Mouse (Mus musculus) inflammation-experienced regulatory T-cells, adult 6 months (primary cell): ENCODE results near the gene Mid1. TPM values are rescaled to one million over a fixed set of nuclear protein-coding genes. Genes with fewer than 3 reads are reported as not detected.
"Not testable (repeated sequence)": the region's sequence is repeated elsewhere in the genome, so short reads cannot be mapped to it uniquely, and the experiment has no call there.

Experiments used
- ATAC-seq: one replicate; pipeline ENCODE4 v1.8.0; 2017
- polyA plus RNA-seq, 3 experiments: library from polyadenylated mRNA; unstranded; fragments of 100-300 nt; shearing (Covaris generic); gene quantifications; one replicate each; pipeline ENCODE4 v1.2.1; 2017

Gene Mid1
- polyA plus RNA-seq, 3 experiments from 2014 or later, result 0.80 to 3.3 (median 1.5) TPM

DNA sequence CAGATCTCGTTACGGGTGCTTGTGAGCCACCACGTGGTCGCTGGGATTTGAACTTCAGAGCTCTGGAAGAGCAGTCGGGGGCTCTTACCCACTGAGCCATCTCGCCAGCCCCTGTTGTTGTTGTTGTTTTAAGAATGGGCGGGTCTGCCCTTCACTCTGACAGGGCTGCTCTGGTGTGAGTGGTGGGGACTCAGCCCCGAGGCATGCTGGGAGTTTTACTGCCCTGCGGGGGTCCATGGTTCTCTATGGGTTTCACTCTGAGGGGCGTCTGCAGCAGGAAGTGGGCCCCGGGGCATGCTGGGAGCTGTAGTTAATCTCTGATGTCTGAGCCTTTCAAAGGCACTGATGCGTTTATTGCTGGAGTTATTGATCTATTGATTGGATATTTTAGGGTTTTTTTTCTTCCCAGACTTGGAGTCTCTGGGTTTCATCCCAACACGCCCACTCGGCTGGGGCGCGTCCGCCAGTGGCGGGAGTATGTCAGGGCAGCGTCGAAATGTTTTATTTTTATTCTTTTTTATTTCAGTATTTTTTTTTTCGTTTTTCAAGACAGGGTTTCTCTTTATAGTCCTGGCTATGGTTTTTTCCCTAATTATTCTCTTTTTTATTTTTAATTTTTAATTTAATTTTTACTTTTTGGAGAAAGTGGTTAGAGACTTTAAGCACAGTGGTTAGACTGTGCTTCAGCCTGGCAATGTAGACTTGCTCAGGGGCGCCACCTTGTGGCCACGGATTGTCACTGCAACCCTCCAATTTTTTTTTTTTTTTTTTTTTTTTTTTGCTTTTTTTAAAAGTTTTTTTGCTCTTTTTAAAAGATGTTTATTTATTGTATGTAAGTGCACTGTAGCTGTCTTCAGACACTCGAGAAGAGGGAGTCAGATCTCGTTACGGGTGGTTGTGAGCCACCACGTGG is 332.6 kb downstream of the Mid1 start:
- ATAC-seq, result peak; percentile 24

DNA sequence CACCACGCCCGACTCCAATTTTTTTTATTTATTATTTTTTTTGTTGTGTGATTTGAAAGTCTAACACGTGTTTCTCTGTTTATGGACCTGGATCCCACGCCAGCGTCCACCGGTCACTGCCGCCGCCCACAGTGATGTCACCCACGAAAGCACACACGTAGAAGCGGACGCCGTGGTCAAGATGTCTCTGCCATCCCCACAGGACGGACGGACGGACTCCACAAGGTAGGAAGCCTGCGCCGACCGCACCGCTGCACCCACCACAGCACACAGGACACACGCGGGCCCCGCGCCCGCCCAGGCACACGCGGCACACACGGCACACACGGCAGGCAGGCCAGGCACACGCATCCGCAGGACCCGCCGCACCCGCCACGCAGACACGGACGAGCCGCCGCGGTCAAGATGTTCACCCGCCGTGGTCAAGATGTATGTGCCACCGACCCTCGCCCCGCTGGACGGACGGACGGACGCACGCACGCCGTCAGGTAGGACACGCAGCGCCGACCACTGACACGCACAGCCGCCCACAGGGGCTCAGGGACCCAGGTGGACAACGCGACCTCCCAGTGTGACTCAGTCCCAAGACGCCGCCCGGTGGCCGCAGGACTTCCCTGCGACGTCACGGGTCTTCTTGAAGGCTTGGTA is 333.7 kb downstream of the Mid1 start:
- ATAC-seq, result not testable (repeated sequence)

DNA sequence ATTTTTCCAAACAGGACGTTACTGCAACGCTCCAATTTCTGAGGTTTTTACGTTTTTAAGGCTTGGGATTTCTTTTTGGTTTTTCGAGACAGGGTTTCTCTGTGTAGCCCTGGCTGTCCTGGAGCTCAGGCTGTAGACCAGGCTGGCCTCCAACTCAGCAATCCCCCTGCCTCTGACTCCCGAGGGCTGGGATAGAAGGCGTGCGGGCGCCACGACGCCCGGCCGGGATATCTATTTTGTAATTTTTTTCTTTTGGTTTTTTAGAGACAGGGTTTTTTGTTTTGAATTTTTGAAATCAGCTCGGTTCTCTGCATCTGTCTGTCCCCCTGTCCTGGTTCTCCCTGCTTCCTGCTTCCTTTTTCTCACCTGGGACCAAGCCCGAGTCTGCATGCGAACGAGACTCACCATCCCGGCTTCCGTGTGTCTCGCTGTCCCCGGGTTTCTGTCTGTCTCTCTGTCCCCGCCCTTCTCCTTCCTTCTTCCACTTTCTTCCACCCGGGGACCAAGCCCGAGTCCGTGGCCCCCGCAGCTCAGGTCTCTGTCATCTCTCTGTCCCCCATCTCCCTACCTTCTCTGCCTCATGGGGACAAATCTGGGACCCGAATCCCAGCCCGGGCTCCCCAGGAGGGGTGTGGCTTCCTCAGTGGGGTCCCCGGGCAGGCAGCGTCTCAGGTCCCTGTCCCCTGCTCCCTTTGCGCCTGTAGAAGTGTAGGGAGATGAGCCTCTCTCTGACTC is 334.4 kb downstream of the Mid1 start:
- not testable (repeated sequence) for ATAC-seq

DNA sequence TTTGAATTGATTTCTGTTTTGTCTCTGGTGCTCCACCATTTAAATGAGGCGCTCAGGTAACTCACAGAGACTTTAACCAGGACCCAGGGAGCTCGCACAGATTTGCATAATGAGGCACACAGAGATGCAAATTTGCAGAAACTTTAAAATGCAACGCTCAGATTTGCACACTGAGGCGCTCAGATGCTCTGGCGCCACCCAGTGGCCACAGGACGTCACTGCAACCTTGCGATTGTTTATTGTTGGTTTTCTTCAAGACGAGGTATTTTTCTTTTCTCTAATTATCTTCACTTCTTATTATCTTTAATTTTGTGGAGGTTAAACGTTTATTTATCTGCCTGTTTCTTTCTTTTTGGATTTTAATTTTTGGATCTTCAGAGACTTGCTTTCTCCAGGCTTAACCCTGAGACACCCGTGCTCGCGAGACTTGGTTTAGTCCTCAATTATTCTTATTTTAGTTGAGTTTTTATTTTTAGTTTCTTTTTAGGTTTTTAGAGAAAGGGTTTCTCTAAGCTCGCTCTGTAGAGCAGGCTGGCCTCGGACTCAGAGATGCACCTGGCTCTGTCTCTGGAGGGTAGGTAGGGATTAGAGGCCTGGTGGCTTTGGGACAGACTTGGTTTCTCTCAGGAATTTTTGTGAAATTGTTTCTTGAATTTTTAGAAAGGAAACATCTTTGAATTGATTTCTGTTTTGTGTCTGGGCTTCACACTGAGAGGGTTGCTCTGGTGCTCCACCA is 335.1 kb downstream of the Mid1 start:
- ATAC-seq, result peak; percentile 24

DNA sequence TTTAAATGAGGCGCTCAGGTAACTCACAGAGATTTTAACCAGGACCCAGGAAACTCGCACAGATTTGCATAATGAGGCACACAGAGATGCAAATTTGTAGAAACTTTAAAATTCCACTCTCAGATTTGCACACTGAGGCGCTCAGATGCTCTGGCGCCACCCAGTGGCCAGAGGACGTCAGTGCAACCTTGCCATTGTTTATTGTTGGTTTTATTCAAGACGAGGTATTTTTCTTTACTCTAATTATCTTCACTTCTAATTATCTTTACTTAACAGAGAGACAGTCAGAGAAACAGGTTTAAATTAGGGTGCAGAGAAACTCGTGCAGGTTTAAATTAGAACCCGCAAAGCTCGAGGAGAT is 335.7 kb downstream of the Mid1 start:
- peak; percentile 22 for ATAC-seq

DNA sequence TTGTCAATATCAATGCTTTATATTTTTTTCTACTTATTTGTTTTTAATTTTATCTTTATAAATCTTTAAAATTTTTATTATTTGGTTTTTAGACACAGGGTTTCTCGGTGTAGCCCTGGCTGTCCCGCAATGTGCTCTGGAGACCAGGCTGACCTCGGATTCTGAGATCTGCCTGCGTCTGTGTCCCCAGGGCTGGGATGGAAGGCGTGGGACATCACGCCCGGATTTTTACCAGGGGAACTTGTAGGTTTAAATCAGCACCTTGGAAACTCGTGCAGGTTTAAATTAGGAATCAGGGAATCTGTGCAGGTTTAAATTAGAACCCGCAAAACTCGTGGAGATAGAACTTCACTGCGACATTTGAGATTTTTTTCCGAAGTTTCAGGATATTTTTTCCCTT is 336.2 kb downstream of the Mid1 start:
- ATAC-seq, result not testable (repeated sequence)

DNA sequence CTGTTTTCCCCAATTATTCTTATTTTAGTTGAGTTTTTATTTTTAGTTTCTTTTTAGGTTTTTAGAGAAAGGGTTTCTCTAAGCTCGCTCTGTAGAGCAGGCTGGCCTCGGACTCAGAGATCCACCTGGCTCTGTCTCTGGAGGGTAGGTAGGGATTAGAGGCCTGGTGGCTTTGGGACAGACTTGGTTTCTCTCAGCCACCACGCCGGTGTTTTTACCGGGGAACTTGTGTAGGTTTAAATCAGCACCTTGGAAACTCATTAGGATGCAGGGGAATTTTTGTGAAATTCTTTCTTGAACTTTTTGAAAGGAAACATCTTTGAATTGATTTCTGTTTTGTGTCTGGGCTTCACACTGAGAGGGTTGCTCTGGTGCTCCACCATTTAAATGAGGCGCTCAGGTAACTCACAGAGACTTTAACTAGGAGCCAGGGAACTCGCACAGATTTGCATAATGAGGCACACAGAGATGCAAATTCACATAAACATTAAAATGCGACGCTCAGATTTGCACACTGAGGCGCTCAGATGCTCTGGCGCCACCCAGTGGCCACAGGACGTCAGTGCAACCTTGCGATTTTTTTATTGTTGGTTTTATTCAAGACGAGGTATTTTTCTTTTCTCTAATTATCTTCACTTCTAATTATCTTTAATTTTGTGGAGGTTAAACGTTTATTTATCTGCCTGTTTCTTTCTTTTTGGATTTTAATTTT is 336.9 kb downstream of the Mid1 start:
- peak; percentile 45 for ATAC-seq

Other genes starting within 250 kb of the Mid1 start
- gene 4933400A11Rik, start 94.4 kb downstream of the Mid1 start, polyA plus RNA-seq, result not detected